Mouse (Mus musculus): ENCODE data around the gene Wfikkn2.

The Wfikkn2 gene

GRCm38 (mm10) chr11:94265134-94265785, 19.5 kb upstream of the Wfikkn2 start:
- no peak for DNase-seq (ENCODE audit: low spot score in 2 of 2)

GRCm38 (mm10) chr11:94261585-94262370, 16.0 kb upstream of the Wfikkn2 start:
- DNase-seq (ENCODE audit: low spot score in 2 of 2): no peak

GRCm38 (mm10) chr11:94259814-94260213, 14.0 kb upstream of the Wfikkn2 start:
- DNase-seq (ENCODE audit: low spot score in 2 of 2): no peak

GRCm38 (mm10) chr11:94257987-94258386, 12.2 kb upstream of the Wfikkn2 start:
- no peak for DNase-seq (ENCODE audit: low spot score in 2 of 2)

GRCm38 (mm10) chr11:94255733-94256132, 9.9 kb upstream of the Wfikkn2 start:
- no peak for DNase-seq (ENCODE audit: low spot score in 2 of 2)

GRCm38 (mm10) chr11:94253691-94254090, 7.9 kb upstream of the Wfikkn2 start:
- DNase-seq (ENCODE audit: low spot score in 2 of 2): no peak

- no peak for DNase-seq (ENCODE audit: low spot score in 2 of 2)
Measured at GRCm38 (mm10) chr11:94253156-94253555, 7.4 kb upstream of the Wfikkn2 start.

- no peak for DNase-seq (ENCODE audit: low spot score in 2 of 2)
Measured at GRCm38 (mm10) chr11:94246789-94247061, 920 bp upstream of the Wfikkn2 start.

- no peak for DNase-seq (ENCODE audit: low spot score in 2 of 2)
Measured at GRCm38 (mm10) chr11:94244385-94244784, 1.4 kb downstream of the Wfikkn2 start.

- DNase-seq (ENCODE audit: low spot score in 2 of 2): no peak
Measured at GRCm38 (mm10) chr11:94243422-94244180, 2.2 kb downstream of the Wfikkn2 start.

GRCm38 (mm10) chr11:94242760-94243421, 2.9 kb downstream of the Wfikkn2 start:
- no peak for DNase-seq (ENCODE audit: low spot score in 2 of 2)

GRCm38 (mm10) chr11:94239706-94240105, 6.1 kb downstream of the Wfikkn2 start:
- DNase-seq (ENCODE audit: low spot score in 2 of 2): no peak

- DNase-seq (ENCODE audit: low spot score in 2 of 2): no peak
Measured at GRCm38 (mm10) chr11:94238786-94239185, 7.0 kb downstream of the Wfikkn2 start.

GRCm38 (mm10) chr11:94236074-94236473, 9.7 kb downstream of the Wfikkn2 start:
- peak in 1 of 2 experiments; percentile 50 for DNase-seq (ENCODE audit: low spot score in 2 of 2)

- no peak for DNase-seq (ENCODE audit: low spot score in 2 of 2)
Measured at GRCm38 (mm10) chr11:94234857-94235256, 10.9 kb downstream of the Wfikkn2 start.

GRCm38 (mm10) chr11:94234380-94234779, 11.4 kb downstream of the Wfikkn2 start:
- no peak for DNase-seq (ENCODE audit: low spot score in 2 of 2)

- no peak for DNase-seq (ENCODE audit: low spot score in 2 of 2)
Measured at GRCm38 (mm10) chr11:94233405-94233804, 12.4 kb downstream of the Wfikkn2 start.

- no peak for DNase-seq (ENCODE audit: low spot score in 2 of 2)
Measured at GRCm38 (mm10) chr11:94231821-94232552, 13.8 kb downstream of the Wfikkn2 start.

GRCm38 (mm10) chr11:94230244-94230643, 15.6 kb downstream of the Wfikkn2 start:
- DNase-seq (ENCODE audit: low spot score in 2 of 2): no peak

- DNase-seq (ENCODE audit: low spot score in 2 of 2): no peak
Measured at GRCm38 (mm10) chr11:94229207-94229960, 16.4 kb downstream of the Wfikkn2 start.

- no peak for DNase-seq (ENCODE audit: low spot score in 2 of 2)
Measured at GRCm38 (mm10) chr11:94228416-94228815, 17.4 kb downstream of the Wfikkn2 start.

All from frontal cortex, postnatal 25 days (tissue).